Mouse (Mus musculus) left cerebral cortex, postnatal 10 days (tissue): ENCODE data around the gene Eef1akmt2. TPM values are rescaled to one million over a fixed set of nuclear protein-coding genes. Genes with fewer than 3 reads are reported as not detected.

Source experiments
- DNase-seq, 2 experiments: peaks; one replicate each; pipeline ENCODE4 v3.0.0; 2021 to 2022; ENCODE audit warnings: low spot score in 2 of 2, mixed read lengths in 1 of 2; ENCODE audit errors: extremely low spot score in 1 of 2
- intact Hi-C: fragments of 180-260 bp; cut with DNase I; formaldehyde crosslinking; loops from one replicate; pipeline ENCODE4 v1.15.1; 2025
- total RNA-seq, 2 experiments: library from RNA; stranded (reverse); gene quantifications; 2 replicates each; pipeline ENCODE4 v1.2.3; 2021

Eef1akmt2 gene
- total RNA-seq, 2 experiments from 2014 or later: 36.6 to 41.6 TPM

DNA sequence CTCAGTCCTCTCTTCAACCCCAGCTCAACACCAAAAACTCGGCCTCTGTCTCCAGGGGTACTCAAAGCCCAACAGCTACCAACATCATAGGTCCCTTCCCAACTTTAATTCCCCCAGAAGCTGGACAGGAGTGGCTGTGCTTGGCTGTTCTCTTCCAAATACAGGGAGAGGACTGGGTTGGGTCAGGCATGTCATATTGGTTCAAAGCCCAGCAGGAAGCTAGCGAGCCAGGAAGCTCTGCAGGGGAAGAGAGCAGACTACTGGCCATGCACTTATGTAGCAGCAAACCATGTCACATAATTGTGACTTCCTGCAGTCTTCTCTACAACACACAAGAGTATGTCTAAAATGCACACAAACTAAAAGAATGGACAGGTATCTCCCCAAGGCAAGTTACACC lies 50.4 kb downstream of the Eef1akmt2 start:
- intact Hi-C loops: no loop called here
- DNase-seq: peak in 1 of 2 experiments; percentile 46

DNA sequence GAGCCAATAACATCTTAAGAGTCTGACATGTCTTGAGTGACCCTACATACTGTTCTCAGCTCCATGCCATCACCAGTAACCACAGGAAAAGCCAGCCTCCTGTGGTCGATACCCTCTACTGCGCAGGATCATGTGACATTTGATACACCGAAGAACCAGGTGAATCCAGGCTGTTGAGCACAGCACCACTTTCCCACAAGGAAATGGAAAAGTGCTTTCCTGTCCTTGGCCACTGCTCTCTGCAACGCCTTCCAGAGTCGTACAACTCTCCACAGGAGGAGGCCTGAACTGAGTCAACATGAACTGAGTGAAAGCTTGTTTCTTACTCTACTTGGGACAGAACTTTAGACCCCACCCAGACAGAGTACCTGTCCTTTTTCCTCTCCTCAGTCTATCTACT lies 51.0 kb downstream of the Eef1akmt2 start:
- peak in 1 of 2 experiments; percentile 15 for DNase-seq
- intact Hi-C loops: no loop called here

DNA sequence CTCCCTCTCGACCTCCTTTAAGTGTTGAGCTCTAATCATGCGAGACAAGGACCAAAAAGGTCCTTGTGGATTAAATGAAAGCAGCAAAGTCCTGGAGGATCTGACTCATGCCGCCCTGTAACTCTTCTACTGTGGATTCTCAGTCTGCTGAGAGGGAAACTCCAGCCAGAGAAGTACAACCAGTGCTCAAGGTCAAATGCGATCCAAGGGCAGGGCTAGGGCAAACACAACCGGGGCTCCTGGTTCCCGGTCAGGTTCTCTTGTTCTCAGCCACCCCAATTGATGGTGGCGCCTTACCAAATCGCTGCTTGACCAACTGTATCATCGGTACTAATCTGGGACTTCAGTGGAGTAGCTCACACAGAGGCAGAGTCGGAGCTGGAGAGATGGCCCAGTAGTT lies 51.6 kb downstream of the Eef1akmt2 start:
- DNase-seq: peak in 1 of 2 experiments; percentile 18
- intact Hi-C loops: no loop called here

DNA sequence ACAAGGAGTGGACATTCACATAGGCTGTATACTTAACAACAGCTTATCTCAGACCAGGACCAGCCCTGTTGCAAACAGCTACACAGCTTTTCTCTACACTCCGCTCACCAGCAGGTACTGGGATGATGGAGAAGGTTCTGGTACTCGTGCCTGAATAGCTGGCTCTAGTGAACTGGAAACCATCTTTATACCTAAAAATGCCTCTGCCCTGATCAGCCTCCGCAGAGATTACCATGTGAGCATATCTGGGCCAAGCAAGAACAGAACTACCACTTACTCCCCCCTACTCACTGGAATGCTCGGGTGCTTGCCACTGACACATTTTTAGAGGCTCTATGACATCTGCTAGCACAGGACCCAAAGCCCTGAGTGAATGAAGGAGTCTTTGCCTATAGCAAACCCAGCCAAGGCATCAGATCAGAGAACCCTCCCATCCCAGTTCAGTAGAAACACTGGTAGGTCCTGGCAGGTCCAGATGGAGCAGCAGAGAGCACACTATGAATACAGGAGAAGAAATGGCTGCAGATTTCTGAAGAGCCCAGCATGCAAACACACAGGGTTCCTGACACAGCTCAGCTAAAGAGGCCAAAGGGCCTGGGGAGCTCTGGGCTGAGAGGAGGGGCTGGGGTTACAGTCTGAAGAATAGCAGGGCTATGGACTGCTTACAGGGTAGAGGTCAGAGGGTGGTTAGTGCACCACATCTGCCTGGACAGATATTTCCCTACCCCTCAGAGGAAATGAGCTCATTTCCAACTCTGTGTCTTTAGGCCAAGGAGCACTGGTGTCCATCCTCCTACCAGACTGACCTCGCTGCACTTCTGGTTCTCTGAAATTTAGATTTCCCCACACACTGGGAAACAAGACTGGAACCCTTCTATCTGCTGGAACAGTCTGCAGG lies 53.1 kb downstream of the Eef1akmt2 start:
- intact Hi-C loops: no loop called here
- peak in 1 of 2 experiments; percentile 31 for DNase-seq

DNA sequence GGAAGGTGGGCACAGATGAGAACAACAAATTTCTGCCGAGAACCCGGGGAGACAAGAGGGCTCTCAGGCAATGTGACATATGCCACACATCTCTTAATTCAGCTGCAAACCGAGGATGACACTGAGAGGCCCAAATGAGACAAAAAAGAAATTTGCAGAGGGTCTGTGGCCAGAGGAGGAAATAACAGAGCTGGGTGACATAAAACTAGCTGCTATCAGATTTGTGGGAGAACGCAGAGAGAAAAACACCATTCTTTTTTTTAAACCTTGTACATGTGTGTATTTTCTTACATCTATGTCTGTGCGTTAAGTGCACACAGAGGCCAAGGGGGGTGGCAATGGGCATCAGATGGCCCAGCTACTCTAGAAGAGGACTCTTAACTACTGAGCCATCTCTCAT lies 57.3 kb downstream of the Eef1akmt2 start:
- intact Hi-C loops: no loop called here
- no peak for DNase-seq

DNA sequence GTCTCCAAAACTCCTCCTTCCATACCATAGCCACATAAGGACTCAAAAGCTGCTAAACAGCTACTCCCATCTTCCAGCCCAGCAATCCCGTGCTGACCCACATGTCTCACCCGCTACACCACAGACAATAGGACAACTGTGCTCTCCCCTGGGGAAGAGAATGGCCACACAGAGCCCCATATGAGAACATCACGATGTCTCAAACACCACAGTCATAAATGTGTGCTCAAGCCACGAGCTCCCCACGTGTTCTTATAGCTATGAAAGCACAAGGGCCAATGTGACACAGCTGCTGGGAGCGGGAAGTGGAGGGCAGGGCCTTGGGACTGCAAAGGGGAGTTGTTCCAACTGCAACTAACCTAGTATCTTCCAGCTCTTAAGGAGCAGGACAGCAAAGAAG lies 59.0 kb downstream of the Eef1akmt2 start:
- intact Hi-C loops: no loop called here
- no peak for DNase-seq

DNA sequence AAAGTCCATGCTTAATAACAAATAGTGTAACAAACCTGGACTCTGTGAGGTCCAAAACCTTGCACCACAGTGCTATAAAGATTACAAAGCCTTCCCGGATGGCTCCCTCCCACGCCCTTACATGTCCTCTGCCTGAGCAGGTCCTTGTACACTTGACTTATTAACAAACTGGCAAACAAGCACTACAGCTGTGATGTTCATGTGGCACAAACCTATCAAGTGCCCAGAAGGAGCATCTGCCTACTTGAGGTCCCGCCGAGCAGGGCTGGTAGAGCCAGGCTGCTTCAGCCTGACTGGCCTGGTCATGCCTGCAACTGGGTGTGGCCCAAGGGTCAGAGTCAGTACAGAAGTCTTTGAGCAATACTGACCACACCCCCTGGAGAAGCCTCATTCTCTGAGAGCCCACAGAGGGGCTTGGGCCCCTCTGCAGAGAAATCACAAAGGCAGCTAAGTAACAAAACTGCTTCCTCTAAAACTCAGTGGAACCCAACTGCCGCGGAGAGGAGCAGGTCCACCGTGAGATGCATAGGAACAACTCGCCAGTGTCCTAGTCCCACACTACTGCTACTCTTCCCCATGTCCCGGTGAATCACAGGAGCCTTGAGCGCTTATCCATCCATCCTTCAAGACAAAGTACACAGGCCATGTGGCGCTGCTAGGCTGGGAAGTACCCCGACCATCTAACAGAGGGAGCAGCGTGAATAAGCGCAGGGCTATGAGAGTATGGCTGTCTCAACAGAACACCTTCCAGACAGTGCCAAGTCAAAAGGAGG lies 61.8 kb downstream of the Eef1akmt2 start:
- DNase-seq: no peak
- intact Hi-C loops: no loop called here

DNA sequence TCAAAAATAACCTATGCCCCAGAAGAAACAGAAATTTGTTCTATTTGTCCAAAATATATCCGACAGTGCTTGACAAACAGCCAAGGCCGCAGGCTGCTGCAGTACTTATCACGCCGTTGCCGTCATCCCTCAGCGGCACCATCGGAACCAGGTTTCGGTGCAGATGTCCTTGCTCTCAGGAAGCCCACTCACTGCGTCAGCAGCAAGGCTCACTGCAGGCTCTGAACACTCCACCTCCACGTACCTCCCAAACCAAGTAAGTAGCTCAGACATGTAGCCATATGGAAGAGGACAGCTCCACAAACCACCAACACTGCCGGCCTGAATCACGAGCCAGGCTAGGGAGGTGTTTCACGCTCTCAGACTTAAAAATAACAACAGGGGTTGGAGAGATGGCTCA lies 63.6 kb downstream of the Eef1akmt2 start:
- peak in 1 of 2 experiments; percentile 58 for DNase-seq
- intact Hi-C loops: no loop called here

DNA sequence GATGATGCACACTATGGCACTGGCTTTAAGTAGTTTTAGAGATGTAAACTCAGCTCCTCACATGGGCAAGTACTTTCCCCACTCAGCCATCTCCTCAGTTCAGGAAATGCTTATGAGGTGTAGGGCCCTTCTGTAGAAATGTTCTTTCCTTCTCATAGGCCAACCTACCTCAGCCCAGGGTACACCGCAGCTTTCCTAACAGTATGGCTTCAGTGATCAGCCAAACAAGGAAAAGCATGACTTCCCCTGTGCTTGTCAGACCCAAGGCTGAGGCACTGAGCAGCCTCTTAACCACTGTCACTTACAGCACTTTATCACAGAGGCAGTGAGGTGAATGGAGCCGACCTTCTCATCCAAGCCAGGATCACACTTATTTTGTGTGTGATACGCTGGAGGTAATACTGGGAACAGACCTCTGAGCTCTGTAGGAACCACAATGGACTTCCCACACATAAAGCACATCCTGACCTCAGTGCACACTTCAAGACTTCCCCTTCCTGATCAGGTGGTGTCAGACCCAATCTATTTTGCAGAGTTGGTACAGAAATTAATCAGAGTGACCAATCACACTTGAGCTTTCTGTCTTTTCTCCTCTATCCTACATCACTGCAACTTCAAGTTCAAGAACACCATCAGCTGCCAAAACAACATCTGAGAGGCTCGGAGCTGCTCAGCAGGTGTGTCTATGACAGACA lies 64.8 kb downstream of the Eef1akmt2 start:
- intact Hi-C loops: no loop called here
- no peak for DNase-seq

DNA sequence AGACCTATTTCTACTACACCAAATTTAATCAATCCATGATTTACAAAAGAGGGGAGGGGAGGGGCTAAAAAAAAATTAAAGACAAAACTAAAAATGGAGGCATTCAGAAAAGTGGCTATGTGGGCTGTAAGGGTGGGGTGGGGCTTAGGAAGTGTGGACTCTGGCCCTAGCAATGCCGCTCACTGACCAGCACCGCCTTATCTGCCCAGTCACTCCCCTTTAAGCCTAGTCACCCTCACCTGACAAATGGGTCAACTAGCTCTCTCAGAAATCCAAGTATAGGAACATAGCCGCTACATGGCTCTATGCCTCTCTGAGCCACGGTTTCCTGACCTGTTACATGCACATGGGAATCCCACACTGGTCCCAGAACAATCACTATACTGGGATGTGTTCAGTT lies 65.5 kb downstream of the Eef1akmt2 start:
- intact Hi-C loops: no loop called here
- no peak for DNase-seq

DNA sequence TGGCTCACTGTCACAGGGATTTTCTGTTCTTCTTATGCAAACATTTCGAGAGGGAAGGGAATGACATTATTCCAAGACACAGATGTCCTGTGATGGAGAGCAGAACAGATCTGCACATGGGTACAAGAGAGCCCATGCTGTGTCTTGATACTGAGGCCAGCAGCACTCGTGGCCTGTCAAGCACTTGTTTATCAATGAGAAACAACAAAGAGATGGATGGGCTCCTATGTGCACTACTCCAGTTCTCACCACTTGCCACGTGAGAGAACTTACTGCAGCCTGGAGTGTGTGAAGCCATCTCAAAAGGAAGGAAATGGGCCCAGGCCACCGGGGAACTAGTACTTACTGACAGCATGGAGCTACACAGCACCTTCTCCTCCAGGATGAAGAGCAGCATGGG lies 66.0 kb downstream of the Eef1akmt2 start:
- intact Hi-C loops: no loop called here
- DNase-seq: no peak

DNA sequence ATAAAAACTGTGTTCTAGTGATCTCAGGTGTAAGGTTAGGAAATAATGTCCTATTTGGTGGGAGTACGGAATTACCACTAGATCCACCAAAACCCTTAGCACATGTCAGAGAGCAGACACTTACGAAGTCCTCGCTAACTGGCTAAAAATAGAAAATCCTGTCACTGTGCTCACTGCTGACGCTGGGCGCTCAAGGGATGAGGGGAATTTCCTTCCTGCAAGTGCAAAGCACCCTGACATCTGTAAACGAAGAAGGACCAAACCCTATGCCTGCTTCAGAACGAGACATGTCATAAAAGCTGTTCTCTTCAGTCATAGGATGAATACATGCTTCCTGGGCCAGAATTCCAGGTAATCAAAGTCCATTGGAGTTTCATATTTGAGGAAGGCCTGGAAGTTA lies 66.5 kb downstream of the Eef1akmt2 start:
- DNase-seq: no peak

DNA sequence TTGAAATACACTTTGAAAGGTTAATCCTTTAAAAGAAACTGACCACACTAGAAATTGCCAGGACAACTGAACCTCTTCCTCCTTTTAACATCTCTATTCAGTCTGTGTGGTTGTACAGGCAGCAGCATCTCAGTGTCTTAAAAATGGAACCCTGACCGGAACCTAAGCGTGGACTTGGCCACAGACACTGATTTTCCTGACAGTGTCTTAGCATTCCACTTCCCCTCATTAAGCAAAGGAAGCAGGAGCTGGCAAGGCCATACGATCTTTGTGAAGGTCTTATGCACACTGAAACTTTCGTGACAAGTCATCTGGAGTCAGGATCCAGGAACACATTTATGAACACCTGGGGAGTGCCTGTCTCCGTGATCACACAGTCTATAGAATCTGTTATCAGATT lies 68.4 kb downstream of the Eef1akmt2 start:
- no peak for DNase-seq
- intact Hi-C loops: no loop called here

More for the DNA sequence above, 66.5 kb downstream of the Eef1akmt2 start:
- intact Hi-C loops: no loop called here

DNA sequence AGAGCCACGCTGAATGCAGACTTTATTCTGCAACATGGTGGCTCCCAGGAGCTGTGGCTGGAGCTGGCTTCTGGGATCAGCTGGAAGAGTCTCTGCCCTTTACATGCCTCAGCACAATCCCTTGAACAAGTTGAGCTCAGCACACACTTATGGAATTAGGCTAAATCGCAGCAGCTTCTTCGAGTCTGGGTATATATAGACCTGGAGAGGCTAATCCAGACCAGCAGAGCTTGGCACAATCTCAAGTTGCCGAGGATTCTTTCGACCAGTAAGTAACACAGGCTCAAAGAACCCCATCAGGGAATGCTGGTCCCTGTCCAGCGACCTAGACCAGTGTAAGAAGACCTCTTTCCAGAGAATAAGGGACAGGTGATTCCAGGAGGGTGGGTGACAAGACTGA lies 70.6 kb downstream of the Eef1akmt2 start:
- intact Hi-C loops: no loop called here
- DNase-seq: peak in 1 of 2 experiments; percentile 52

DNA sequence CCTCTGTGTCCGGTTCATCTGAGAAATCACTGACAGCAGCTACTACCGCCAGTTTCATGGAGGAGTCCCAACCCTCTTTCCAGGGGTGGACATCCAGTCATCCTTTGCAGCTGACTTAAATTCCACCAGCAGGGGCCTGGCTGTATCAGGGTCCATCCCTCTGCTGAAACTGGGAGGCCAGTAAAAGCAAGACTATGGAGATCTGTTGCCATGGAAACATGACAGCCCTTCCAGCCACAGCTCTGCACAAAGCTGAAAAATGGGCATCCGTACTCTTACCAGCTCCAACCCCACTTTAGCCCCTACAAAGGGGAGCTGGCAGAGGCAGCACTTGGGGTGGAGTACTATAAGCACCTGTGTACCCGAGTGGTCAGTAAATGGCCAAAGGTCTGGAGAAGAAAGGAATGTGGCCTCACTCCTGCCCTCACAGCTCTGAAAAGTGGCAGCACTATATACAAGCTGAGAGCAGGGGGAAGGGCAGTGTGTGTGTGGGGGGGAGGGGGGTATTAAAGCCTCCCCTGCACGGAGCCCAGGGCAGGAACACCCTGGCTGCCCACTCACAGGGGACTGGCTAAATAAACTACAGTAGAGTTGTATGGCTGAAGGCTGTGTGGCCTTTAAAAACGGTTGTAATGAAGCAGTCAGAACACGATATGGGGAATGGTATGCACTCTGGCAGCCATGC lies 71.2 kb downstream of the Eef1akmt2 start:
- intact Hi-C loops: no loop called here

DNA sequence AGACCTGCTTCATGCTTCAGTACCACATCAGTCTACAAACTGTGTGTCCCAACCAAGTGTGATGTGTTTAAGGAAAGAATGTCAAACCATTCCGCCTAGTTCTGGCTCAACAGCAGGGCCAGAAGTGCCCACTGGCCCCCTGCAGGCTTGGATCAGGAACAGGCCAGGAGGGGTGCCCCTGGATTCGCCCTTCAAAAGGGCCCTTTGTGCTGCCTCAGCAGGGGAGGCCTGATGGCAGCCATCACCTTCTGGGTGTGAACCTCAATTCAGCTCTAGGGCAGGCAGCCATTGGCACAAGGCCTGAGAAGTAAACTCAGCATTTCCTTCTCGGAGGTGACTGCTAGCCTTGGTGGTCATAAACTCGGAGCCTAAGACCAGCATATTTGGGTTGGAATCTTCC lies 71.9 kb downstream of the Eef1akmt2 start:
- peak in 1 of 2 experiments; percentile 58 for DNase-seq
- intact Hi-C loops: no loop called here

More for the DNA sequence above, 71.2 kb downstream of the Eef1akmt2 start:
- peak in 1 of 2 experiments; percentile 35 for DNase-seq

DNA sequence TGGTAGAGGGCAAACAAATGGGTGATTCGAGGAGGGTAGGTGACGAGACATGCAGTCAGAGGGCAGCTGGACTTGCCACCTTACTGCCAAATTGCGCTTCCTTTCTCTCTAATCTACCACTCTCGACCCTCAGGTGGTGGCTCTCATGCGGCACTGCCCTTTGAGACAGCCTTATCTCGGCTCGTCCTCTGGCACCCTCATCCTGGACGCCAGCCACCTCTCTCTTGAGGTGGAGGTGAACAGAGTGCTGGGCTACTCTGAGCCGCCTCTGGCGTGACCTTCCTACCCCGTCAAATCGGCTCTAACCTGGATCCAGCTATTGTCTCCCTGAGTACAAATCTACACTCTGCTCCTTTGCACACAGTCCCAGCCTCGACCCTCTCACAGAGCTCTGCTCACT lies 73.8 kb downstream of the Eef1akmt2 start:
- no peak for DNase-seq
- intact Hi-C loops: no loop called here

DNA sequence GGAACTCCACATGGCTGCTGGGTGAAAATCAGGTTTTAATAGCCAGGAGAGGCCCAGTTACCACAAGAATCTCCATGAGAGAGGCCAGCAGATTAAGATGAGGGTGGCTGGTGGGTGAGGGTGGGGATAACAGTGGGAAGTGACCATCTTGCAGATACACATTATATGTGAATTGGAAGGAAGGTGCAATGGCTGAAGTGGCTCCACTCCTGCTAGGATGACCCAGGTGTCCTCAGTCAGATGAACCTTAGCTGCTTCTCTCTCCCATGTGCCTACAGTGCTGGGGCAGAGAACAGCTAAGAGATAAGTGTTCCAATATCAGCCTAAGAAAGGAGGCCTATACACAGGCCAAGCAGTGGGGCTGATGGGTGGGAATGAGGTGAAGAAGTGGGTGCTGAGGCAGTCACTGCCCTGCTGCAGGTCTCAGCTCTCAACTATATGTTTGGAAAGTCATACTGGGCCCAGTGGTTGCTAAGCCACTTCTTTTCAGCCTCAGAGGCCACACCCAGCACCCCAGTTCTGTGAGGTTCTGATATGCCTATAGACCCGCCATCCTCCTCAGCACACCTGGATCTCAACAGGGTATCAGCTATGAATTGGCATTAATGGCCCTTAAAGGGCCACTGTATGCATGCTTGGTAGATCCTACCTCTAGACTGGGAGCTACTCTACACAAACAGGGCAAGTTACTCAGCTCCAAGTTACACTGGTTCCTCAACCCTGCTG lies 74.6 kb downstream of the Eef1akmt2 start:
- intact Hi-C loops: no loop called here
- no peak for DNase-seq
